Mouse (Mus musculus): Measurements from ENCODE around the gene Rab9.

- TF ChIP-seq EP300 (IDR thresholded peaks at IDR 0.05; ENCODE audit: low read depth) (no peak), CTCF (IDR thresholded peaks at IDR 0.05; ENCODE audit: low read depth) (no peak)
Observed at GRCm38 (mm10) chrX:166407865-166408264, 71.8 kb downstream of the Rab9 start.

Data from liver, postnatal 0 days (tissue).